Comparison of ENCODE assay signal across 8 mouse cellular contexts in the genomic region with DNA sequence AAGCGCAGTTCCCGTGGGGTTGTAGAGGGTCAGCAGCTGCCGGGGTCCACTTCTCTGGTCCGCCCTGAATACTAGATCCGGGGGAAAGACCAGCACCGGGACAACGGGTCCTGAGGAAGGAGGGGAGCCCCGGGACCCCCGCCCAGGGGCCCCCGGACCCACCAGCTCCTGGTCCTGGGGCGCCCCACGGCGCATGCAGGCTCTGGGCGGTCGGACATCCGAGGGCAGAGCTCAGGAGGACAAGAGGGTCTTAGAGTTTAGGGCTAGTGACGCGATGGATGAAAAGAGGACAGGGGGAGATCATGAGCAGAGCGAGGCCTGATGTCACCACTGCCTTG. TPM values are rescaled to one million over a fixed set of nuclear protein-coding genes. Genes with fewer than 3 reads are reported as not detected.
DNase-seq lines count a peak whose midpoint lies in the region; ATAC-seq and TF ChIP-seq lines count a peak whose summit lies in the region.

No protein-coding gene starts in this region.

- peak overlapping the region; percentile 97 for H3K4me2 ChIP-seq in liver, embryonic 15.5 days

- ATAC-seq in liver, embryonic 15.5 days (ENCODE audit: insufficient read depth) = peak; percentile 35

- H3K27ac ChIP-seq in thymus, adult 2 months (ENCODE audit: control insufficient read depth, insufficient read depth, low read length) = peak overlapping the region; percentile 37; the same call in 1 of the 2 replicates
- peak overlapping the region; percentile 89 for H3K27ac ChIP-seq in liver, embryonic 15.5 days (replicated peaks)

- peak overlapping the region; percentile 92 for H3K4me3 ChIP-seq in thymus, adult 2 months (ENCODE audit: control insufficient read depth, insufficient read depth, low read length)
- H3K4me3 ChIP-seq in liver, embryonic 15.5 days (replicated peaks) = peak overlapping the region; percentile 65

- 2% methylated on average over 19 of the region's 19 CpGs for WGBS in thymus, adult 2 months
- 1% methylated on average over 19 of the region's 19 CpGs for WGBS in liver, embryonic 15.5 days (ENCODE audit: insufficient replicate concordance)

- peak; percentile 59 for DNase-seq in embryo, embryonic 9.5 days (ENCODE audit: extremely low spot score)
- DNase-seq in embryo, embryonic 10 days (ENCODE audit: low spot score) = no peak
- DNase-seq in thymus, adult 2 months = no peak
- DNase-seq in thymus, postnatal 14 days = no peak
- DNase-seq in Muller cell, postnatal 12 days (ENCODE audit: inconsistent ontology term) = no peak
- DNase-seq in urinary bladder, postnatal 10 days (ENCODE audit: low spot score) = no peak
- no peak for DNase-seq in adrenal gland, adult 2 months

- no peak for TF ChIP-seq CTCF in thymus, adult 2 months (IDR thresholded peaks at IDR 0.05; ENCODE audit: borderline replicate concordance, control insufficient read depth, extremely low read depth, insufficient read depth, low read length, poor library complexity)

- peaks cover 37% of the 10 kb centered on the region for H3K4me1 ChIP-seq in thymus, adult 2 months (replicated peaks; ENCODE audit: control insufficient read depth, insufficient read depth, low read length)
- H3K4me1 ChIP-seq in liver, embryonic 15.5 days (replicated peaks) = peaks cover 74% of the 10 kb centered on the region

- H3K9me3 ChIP-seq in liver, embryonic 15.5 days (replicated peaks) = no peaks in the 10 kb centered on the region

- H3K36me3 ChIP-seq in thymus, adult 2 months (ENCODE audit: control insufficient read depth, insufficient read depth, low read length) = no peaks in the 10 kb centered on the region; the same call in 1 of the 2 replicates
- peaks cover 5% of the 10 kb centered on the region; the same call in 1 of the 2 replicates for H3K36me3 ChIP-seq in liver, embryonic 15.5 days (replicated peaks)

- no peaks in the 10 kb centered on the region for H3K27me3 ChIP-seq in thymus, adult 2 months (ENCODE audit: control insufficient read depth, insufficient read depth, low read length)
- no peaks in the 10 kb centered on the region for H3K27me3 ChIP-seq in liver, embryonic 15.5 days

- H3K9ac ChIP-seq in liver, embryonic 15.5 days = peak overlapping the region; percentile 84

- TF ChIP-seq POLR2A in thymus, adult 2 months (IDR thresholded peaks at IDR 0.05; ENCODE audit: control insufficient read depth, extremely low read depth, insufficient read depth, low read length, poor library complexity) = no peak

RNA-seq across cellular contexts. Expression of gene Mospd3, which starts 0.6 kb away (rescaled TPM):
- 252 and 273 TPM in 2 replicates for polyA plus RNA-seq in thymus, adult 2 months (2012; rRNA removed)
- 29.7 and 31.7 TPM in 2 replicates for polyA plus RNA-seq in liver, embryonic 15.5 days (2015; fragmentation: Nextera tagmentation; extraction: Ambion mirVana)
- 10 to 100 TPM; 45.4 to 54.1 TPM for total RNA-seq in adrenal gland, adult 2 months (2021)
- polyA plus RNA-seq in adrenal gland, adult 2 months (2012; rRNA removed) = 211 TPM in 2 replicates

RNA-seq across cellular contexts. Expression of gene Pcolce, which starts 13.3 kb away (rescaled TPM):
- 21.9 and 29.7 TPM in 2 replicates for polyA plus RNA-seq in thymus, adult 2 months (2012; rRNA removed)
- 16.6 and 17.4 TPM in 2 replicates for polyA plus RNA-seq in liver, embryonic 15.5 days (2015; fragmentation: Nextera tagmentation; extraction: Ambion mirVana)
- total RNA-seq in adrenal gland, adult 2 months (2021) = 1,000 to 10,000 TPM; 1,014 to 1,197 TPM
- 1,453 and 1,846 TPM in 2 replicates for polyA plus RNA-seq in adrenal gland, adult 2 months (2012; rRNA removed)

RNA-seq across cellular contexts. Expression of gene Fbxo24, which starts 28.6 kb away (rescaled TPM):
- 0.27 and 0.31 TPM in 2 replicates for polyA plus RNA-seq in thymus, adult 2 months (2012; rRNA removed)
- polyA plus RNA-seq in liver, embryonic 15.5 days (2015; fragmentation: Nextera tagmentation; extraction: Ambion mirVana) = not detected in 2 replicates
- total RNA-seq in adrenal gland, adult 2 months (2021) = 1 to 10 TPM in 1 of 2 experiments, under 1 TPM in 1; 0.89 to 2.6 TPM
- polyA plus RNA-seq in adrenal gland, adult 2 months (2012; rRNA removed) = 2.5 and 3.3 TPM in 2 replicates

RNA-seq across cellular contexts. Expression of gene Lrch4, which starts 28.7 kb away (rescaled TPM):
- 576 and 587 TPM in 2 replicates for polyA plus RNA-seq in thymus, adult 2 months (2012; rRNA removed)
- polyA plus RNA-seq in liver, embryonic 15.5 days (2015; fragmentation: Nextera tagmentation; extraction: Ambion mirVana) = 25.7 and 26.4 TPM in 2 replicates
- 10 to 100 TPM; 27.9 to 31.7 TPM for total RNA-seq in adrenal gland, adult 2 months (2021)
- polyA plus RNA-seq in adrenal gland, adult 2 months (2012; rRNA removed) = 36.7 and 52.7 TPM in 2 replicates

RNA-seq across cellular contexts. Expression of gene Gm20605, which starts 28.7 kb away (rescaled TPM):
- 149 and 153 TPM in 2 replicates for polyA plus RNA-seq in thymus, adult 2 months (2012; rRNA removed)
- 6.0 and 7.8 TPM in 2 replicates for polyA plus RNA-seq in liver, embryonic 15.5 days (2015; fragmentation: Nextera tagmentation; extraction: Ambion mirVana)
- total RNA-seq in adrenal gland, adult 2 months (2021) = 1 to 10 TPM; 6.4 to 7.4 TPM
- polyA plus RNA-seq in adrenal gland, adult 2 months (2012; rRNA removed) = 30.4 and 31.4 TPM in 2 replicates

Comparison
In these comparisons a context has a peak if more than half of its experiments do, and no peak if none do; other contexts are left out.
1. RNA of gene Pcolce, which starts 13.3 kb away (polyA plus RNA-seq): 1,453 to 1,846 TPM in adrenal gland, adult 2 months; 21.9 to 29.7 TPM in thymus, adult 2 months and 16.6 to 17.4 TPM in liver, embryonic 15.5 days; every median in the first group is over 10 times any median in the second.